Comparison of ENCODE assay signal across 11 mouse cellular contexts in the genomic region with DNA sequence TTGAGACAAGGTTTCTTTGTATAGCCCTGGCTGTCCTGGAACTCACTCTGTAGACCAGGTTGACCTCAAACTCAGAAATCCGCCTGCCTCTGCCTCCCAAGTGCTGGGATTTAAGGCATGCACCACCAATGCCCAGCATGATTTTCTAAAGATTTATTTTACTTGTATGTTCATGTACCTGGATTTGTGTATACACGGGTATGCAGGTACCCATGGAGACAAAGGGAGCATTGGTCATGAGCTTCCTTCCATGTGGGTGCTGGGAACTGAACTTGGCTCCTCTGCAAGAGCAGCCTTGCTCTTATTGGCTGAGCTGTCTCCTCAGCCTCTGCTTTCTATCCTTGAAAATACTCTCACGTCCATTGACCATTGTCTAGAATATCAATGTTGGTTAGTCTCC. TPM values are rescaled to one million over a fixed set of nuclear protein-coding genes. Genes with fewer than 3 reads are reported as not detected.
DNase-seq lines count a peak whose midpoint lies in the region; ATAC-seq and TF ChIP-seq lines count a peak whose summit lies in the region.
"Not testable (repeated sequence)": the region's sequence is repeated elsewhere in the genome, so short reads cannot be mapped to it uniquely, and the experiment has no call there.
"Had no signal": no experiment of that assay in that cellular context is flagged by ENCODE, and none has a peak within 500 bp of the region (broad histone marks: within the 10 kb centered on the region; RNA-seq: fewer than 3 reads in every experiment).

No protein-coding gene starts in this region.

- peaks cover 14% of the 10 kb centered on the region for H3K36me3 ChIP-seq in E14TG2a.4 (ENCODE audit: insufficient read depth, low read length)
- H3K36me3 ChIP-seq in erythroblast, embryonic 14.5 days (ENCODE audit: control insufficient read depth), result peaks cover 25% of the 10 kb centered on the region
- not testable (repeated sequence) for H3K36me3 ChIP-seq in liver, embryonic 11.5 days (ENCODE audit: control insufficient read depth, insufficient read depth, low read length); liver, embryonic 15.5 days (replicated peaks); liver, postnatal 0 days (replicated peaks; ENCODE audit: insufficient read depth, low read length)
- H3K36me3 ChIP-seq in liver, embryonic 13.5 days, result peaks cover 12% of the 10 kb centered on the region

- H3K27me3 ChIP-seq in E14TG2a.4 (ENCODE audit: insufficient read depth, low read length); erythroblast, embryonic 14.5 days (ENCODE audit: control insufficient read depth); liver, embryonic 11.5 days (replicated peaks; ENCODE audit: control insufficient read depth, insufficient read depth, low read length); liver, embryonic 13.5 days; liver, embryonic 15.5 days; liver, postnatal 0 days (ENCODE audit: insufficient read depth, low read length): not testable (repeated sequence)

- TF ChIP-seq POLR2A in bone marrow, adult 2 months (IDR thresholded peaks at IDR 0.05; ENCODE audit: borderline replicate concordance, control insufficient read depth, low read depth, low read length), result not testable (repeated sequence)

- H3K4me3 ChIP-seq in E14TG2a.4 (replicated peaks; ENCODE audit: low read length), result peak overlapping the region; percentile 56; the same call in 1 of the 2 replicates
- H3K4me3 ChIP-seq in bone marrow, adult 2 months (replicated peaks; ENCODE audit: control insufficient read depth, low read depth, low read length); liver, embryonic 11.5 days (ENCODE audit: low read depth, low read length); liver, postnatal 0 days (ENCODE audit: low read depth, low read length): not testable (repeated sequence)
- peak overlapping the region; percentile 53 for H3K4me3 ChIP-seq in erythroblast, embryonic 14.5 days (replicated peaks)
- peak overlapping the region; percentile 38 for H3K4me3 ChIP-seq in liver, embryonic 13.5 days (replicated peaks)
- H3K4me3 ChIP-seq in liver, embryonic 15.5 days (replicated peaks), result peak overlapping the region; percentile 31

- H3K4me2 ChIP-seq in liver, embryonic 11.5 days, result peak overlapping the region; percentile 51
- peak overlapping the region; percentile 57 for H3K4me2 ChIP-seq in liver, embryonic 13.5 days
- peak overlapping the region; percentile 65 for H3K4me2 ChIP-seq in liver, embryonic 15.5 days
- H3K4me2 ChIP-seq in liver, postnatal 0 days (ENCODE audit: low read depth, low read length), result peak overlapping the region; percentile 29; the same call in 1 of the 2 replicates

- not testable (repeated sequence) for DNase-seq in liver, embryonic 11.5 days (ENCODE audit: low spot score); liver, embryonic 13.5 days; liver, postnatal 0 days

- 71% methylated on average over 3 of the region's 3 CpGs for WGBS in bone marrow, adult 2 months
- 74% methylated on average over 3 of the region's 3 CpGs for WGBS in liver, embryonic 11.5 days
- WGBS in liver, embryonic 13.5 days (ENCODE audit: insufficient replicate concordance), result 54% methylated on average over 3 of the region's 3 CpGs
- WGBS in liver, embryonic 15.5 days (ENCODE audit: insufficient replicate concordance), result 51% methylated on average over 3 of the region's 3 CpGs
- 65% methylated on average over 3 of the region's 3 CpGs for WGBS in liver, postnatal 0 days (ENCODE audit: insufficient replicate concordance)

- H3K4me1 ChIP-seq in E14TG2a.4 (replicated peaks; ENCODE audit: low read depth, low read length), result peaks cover 40% of the 10 kb centered on the region
- not testable (repeated sequence) for H3K4me1 ChIP-seq in bone marrow, adult 2 months (ENCODE audit: control insufficient read depth, insufficient read depth, low read length); liver, postnatal 0 days (ENCODE audit: insufficient read depth)
- H3K4me1 ChIP-seq in erythroblast, embryonic 14.5 days (ENCODE audit: control insufficient read depth), result peaks cover 58% of the 10 kb centered on the region
- peaks cover 16% of the 10 kb centered on the region for H3K4me1 ChIP-seq in liver, embryonic 11.5 days (replicated peaks; ENCODE audit: control insufficient read depth, insufficient read depth, low read length)
- peaks cover 63% of the 10 kb centered on the region for H3K4me1 ChIP-seq in liver, embryonic 13.5 days (replicated peaks)
- H3K4me1 ChIP-seq in liver, embryonic 15.5 days (replicated peaks), result peaks cover 56% of the 10 kb centered on the region

- not testable (repeated sequence) for H3K9ac ChIP-seq in liver, embryonic 11.5 days (ENCODE audit: low read depth, low read length); liver, embryonic 13.5 days; liver, postnatal 0 days (replicated peaks)
- peak overlapping the region; percentile 46; the same call in 1 of the 2 replicates for H3K9ac ChIP-seq in liver, embryonic 15.5 days

- not testable (repeated sequence) for TF ChIP-seq EP300 in liver, postnatal 0 days (IDR thresholded peaks at IDR 0.05; ENCODE audit: low read depth)

- ATAC-seq in liver, embryonic 11.5 days (replicated peaks; ENCODE audit: low FRiP score), result peak; percentile 16
- ATAC-seq in liver, embryonic 13.5 days (ENCODE audit: low read depth); liver, postnatal 0 days: not testable (repeated sequence)
- peak; percentile 13; the same call in 1 of the 2 replicates for ATAC-seq in liver, embryonic 15.5 days (ENCODE audit: insufficient read depth)
- ATAC-seq in megakaryocyte-erythroid progenitor cell, adult 5-6 weeks (replicated peaks; ENCODE audit: low FRiP score, low TSS enrichment, poor library complexity, severe bottlenecking), result peak; percentile 5

- H3K27ac ChIP-seq in bone marrow, adult 2 months (ENCODE audit: control insufficient read depth, insufficient read depth, low read depth, low read length, poor library complexity), result 0 out of 2 replicates have a peak overlapping the region, but pooled peaks have one; percentile 24
- H3K27ac ChIP-seq in liver, embryonic 11.5 days (ENCODE audit: low read depth, low read length), result peak overlapping the region; percentile 60; the same call in 1 of the 2 replicates
- H3K27ac ChIP-seq in liver, embryonic 13.5 days, result peak overlapping the region; percentile 81
- H3K27ac ChIP-seq in liver, embryonic 15.5 days (replicated peaks), result peak overlapping the region; percentile 83
- not testable (repeated sequence) for H3K27ac ChIP-seq in liver, postnatal 0 days (ENCODE audit: low read depth)

- H3K9me3 ChIP-seq in E14TG2a.4 (ENCODE audit: low read length); erythroblast, embryonic 14.5 days (ENCODE audit: control insufficient read depth, low read length); liver, embryonic 11.5 days (ENCODE audit: control insufficient read depth, low read length); liver, embryonic 13.5 days (replicated peaks); liver, embryonic 15.5 days (replicated peaks); liver, postnatal 0 days (ENCODE audit: low read length): not testable (repeated sequence)

- not testable (repeated sequence) for TF ChIP-seq CTCF in E14TG2a.4 (conservative IDR thresholded peaks at IDR 0.05; ENCODE audit: low read length); bone marrow, adult 2 months (IDR thresholded peaks at IDR 0.05; ENCODE audit: control insufficient read depth, insufficient read depth, low read length); liver, postnatal 0 days (IDR thresholded peaks at IDR 0.05; ENCODE audit: low read depth)

RNA-seq across cellular contexts. Expression of a gene that starts 29.6 kb away (rescaled TPM):
- 34.0 and 51.9 TPM in 2 replicates for polyA plus RNA-seq in bone marrow, adult 2 months (2011; ENCODE audit: insufficient read depth, insufficient read length, low replicate concordance, missing spikeins)
- polyA plus RNA-seq in erythroblast, embryonic 14.5 days (2012), result 0.48 and 0.70 TPM in 2 replicates
- polyA plus RNA-seq in liver, embryonic 11.5 days (2014; fragmentation: Nextera tagmentation; extraction: Ambion mirVana), result 83.3 and 91.0 TPM in 2 replicates
- polyA plus RNA-seq in liver, embryonic 13.5 days (2015; fragmentation: Nextera tagmentation; extraction: Ambion mirVana), result 75.5 and 95.5 TPM in 2 replicates
- polyA plus RNA-seq in liver, embryonic 15.5 days (2015; fragmentation: Nextera tagmentation; extraction: Ambion mirVana), result 45.8 and 53.8 TPM in 2 replicates
- 40.8 and 48.0 TPM in 2 replicates for polyA plus RNA-seq in liver, postnatal 0 days (2015; fragmentation: Nextera tagmentation; extraction: Ambion mirVana)
- total RNA-seq in megakaryocyte-erythroid progenitor cell, adult 5-6 weeks (2014; fragmentation: Nextera tagmentation), result 97.8 and 106 TPM in 2 replicates
- 83.0 and 91.3 TPM in 2 replicates for total RNA-seq in megakaryocyte-erythroid progenitor cell, adult 5-6 weeks (2017)

RNA-seq across cellular contexts. Expression of a gene that starts 39.0 kb away (rescaled TPM):
- polyA plus RNA-seq in bone marrow, adult 2 months (2011; ENCODE audit: insufficient read depth, insufficient read length, low replicate concordance, missing spikeins), result 1.1 and 2.6 TPM in 2 replicates
- not detected in 2 replicates for polyA plus RNA-seq in erythroblast, embryonic 14.5 days (2012)
- polyA plus RNA-seq in liver, embryonic 11.5 days (2014; fragmentation: Nextera tagmentation; extraction: Ambion mirVana), result 0.62 and 0.87 TPM in 2 replicates
- polyA plus RNA-seq in liver, embryonic 13.5 days (2015; fragmentation: Nextera tagmentation; extraction: Ambion mirVana), result 0.38 and 0.58 TPM in 2 replicates
- polyA plus RNA-seq in liver, embryonic 15.5 days (2015; fragmentation: Nextera tagmentation; extraction: Ambion mirVana), result 0.22 and 0.28 TPM in 2 replicates
- polyA plus RNA-seq in liver, postnatal 0 days (2015; fragmentation: Nextera tagmentation; extraction: Ambion mirVana), result 0.12 and 0.21 TPM in 2 replicates
- 1.1 and 1.2 TPM in 2 replicates for total RNA-seq in megakaryocyte-erythroid progenitor cell, adult 5-6 weeks (2014; fragmentation: Nextera tagmentation)
- total RNA-seq in megakaryocyte-erythroid progenitor cell, adult 5-6 weeks (2017), result 0.19 and 0.95 TPM in 2 replicates
- total RNA-seq: adrenal gland, adult 18-20 months had no signal
- polyA plus RNA-seq: C2C12, Patski had no signal

Comparison
In these comparisons a context has a peak if more than half of its experiments do, and no peak if none do; other contexts are left out.
1. RNA of a gene that starts 29.6 kb away (polyA plus RNA-seq): 83.3 to 91.0 TPM in liver, embryonic 11.5 days, 75.5 to 95.5 TPM in liver, embryonic 13.5 days, 45.8 to 53.8 TPM in liver, embryonic 15.5 days, 40.8 to 48.0 TPM in liver, postnatal 0 days and 34.0 to 51.9 TPM in bone marrow, adult 2 months; 0.48 to 0.70 TPM in erythroblast, embryonic 14.5 days; every median in the first group is over 10 times any median in the second.
2. Peak in every context shown above with its lines, with median percentiles within 50 percentile points of each other: H3K4me2 ChIP-seq.